12 mouse cellular contexts compared by ENCODE assay signal in the genomic region with DNA sequence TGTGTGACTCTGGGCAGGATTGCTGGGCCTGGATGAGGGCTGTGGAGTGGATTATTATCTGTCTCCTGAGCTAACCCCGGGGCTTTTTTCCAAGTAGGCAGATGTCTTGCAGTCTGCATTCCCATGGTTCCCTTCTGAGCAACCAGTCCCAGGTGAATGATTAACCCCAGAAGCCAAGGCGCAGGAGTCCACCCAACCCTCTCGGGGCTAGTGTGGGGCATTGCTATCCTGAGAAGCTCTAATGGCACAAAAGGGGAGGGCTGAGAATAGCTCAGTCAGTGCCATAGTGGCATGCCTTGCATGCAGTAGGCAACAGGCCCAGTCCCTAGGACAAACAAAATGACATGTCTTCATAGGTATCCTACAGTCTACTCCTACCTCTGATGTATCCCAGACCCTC. TPM values are rescaled to one million over a fixed set of nuclear protein-coding genes. Genes with fewer than 3 reads are reported as not detected.
DNase-seq lines count a peak whose midpoint lies in the region; ATAC-seq and TF ChIP-seq lines count a peak whose summit lies in the region.
"Had no signal": no experiment of that assay in that cellular context is flagged by ENCODE, and none has a peak within 500 bp of the region (broad histone marks: within the 10 kb centered on the region; RNA-seq: fewer than 3 reads in every experiment).

No protein-coding gene starts in this region.

- no peak overlapping the region for H3K4me2 ChIP-seq in limb, embryonic 15.5 days
- H3K4me2 ChIP-seq in intestine, postnatal 0 days (replicated peaks; ENCODE audit: low read depth), result no peak overlapping the region
- H3K4me2 ChIP-seq in kidney, postnatal 0 days (ENCODE audit: low read length), result no peak overlapping the region
- H3K4me2 ChIP-seq in stomach, embryonic 15.5 days, result no peak overlapping the region
- H3K4me2 ChIP-seq: hindbrain, embryonic 13.5 days; lung, embryonic 15.5 days; midbrain, embryonic 12.5 days had no signal

- H3K36me3 ChIP-seq in limb, embryonic 15.5 days, result peaks cover 10% of the 10 kb centered on the region; the same call in 1 of the 2 replicates
- peaks cover 27% of the 10 kb centered on the region for H3K36me3 ChIP-seq in limb, embryonic 10.5 days
- no peaks in the 10 kb centered on the region; the same call in 1 of the 2 replicates for H3K36me3 ChIP-seq in intestine, postnatal 0 days (ENCODE audit: control insufficient read depth, insufficient read depth)
- H3K36me3 ChIP-seq in kidney, postnatal 0 days (ENCODE audit: insufficient read depth, low read length), result peaks cover 6% of the 10 kb centered on the region
- peaks cover 2% of the 10 kb centered on the region; the same call in 1 of the 2 replicates for H3K36me3 ChIP-seq in stomach, embryonic 15.5 days
- peaks cover 25% of the 10 kb centered on the region for H3K36me3 ChIP-seq in hindbrain, embryonic 10.5 days
- H3K36me3 ChIP-seq: hindbrain, embryonic 13.5 days; lung, embryonic 15.5 days had no signal

- TF ChIP-seq CTCF in intestine, postnatal 0 days (IDR thresholded peaks at IDR 0.05; ENCODE audit: low read depth), result no peak
- no peak for TF ChIP-seq CTCF in kidney, postnatal 0 days (IDR thresholded peaks at IDR 0.05; ENCODE audit: low read depth)

- no peak for DNase-seq in limb, embryonic 10.5 days (ENCODE audit: low spot score)
- peak; percentile 56 for DNase-seq in kidney, postnatal 0 days (ENCODE audit: low spot score)
- DNase-seq in Muller cell, postnatal 12 days (ENCODE audit: inconsistent ontology term), result no peak
- no peak for DNase-seq in hindbrain, embryonic 10.5 days (ENCODE audit: low spot score)
- DNase-seq: gastrocnemius, adult 2 months had no signal

- peaks cover 12% of the 10 kb centered on the region; the same call in 1 of the 2 replicates for H3K4me1 ChIP-seq in limb, embryonic 15.5 days
- peaks cover 9% of the 10 kb centered on the region; the same call in 1 of the 2 replicates for H3K4me1 ChIP-seq in limb, embryonic 10.5 days
- peaks cover 14% of the 10 kb centered on the region; the same call in 1 of the 2 replicates for H3K4me1 ChIP-seq in intestine, postnatal 0 days (replicated peaks; ENCODE audit: control insufficient read depth, insufficient read depth, low read length)
- H3K4me1 ChIP-seq in kidney, postnatal 0 days (replicated peaks; ENCODE audit: insufficient read depth, low read length), result peaks cover 4% of the 10 kb centered on the region; the same call in 1 of the 2 replicates
- H3K4me1 ChIP-seq in stomach, embryonic 15.5 days, result peaks cover 11% of the 10 kb centered on the region
- H3K4me1 ChIP-seq in hindbrain, embryonic 10.5 days (replicated peaks), result no peaks in the 10 kb centered on the region
- H3K4me1 ChIP-seq: hindbrain, embryonic 13.5 days had no signal

- 69% methylated on average over 3 of the region's 3 CpGs for WGBS in limb, embryonic 15.5 days
- WGBS in limb, embryonic 10.5 days, result 79% methylated on average over 3 of the region's 3 CpGs
- 39% methylated on average over 3 of the region's 3 CpGs for WGBS in intestine, postnatal 0 days
- WGBS in kidney, postnatal 0 days, result 53% methylated on average over 3 of the region's 3 CpGs
- 63% methylated on average over 3 of the region's 3 CpGs for WGBS in stomach, embryonic 15.5 days
- 81% methylated on average over 3 of the region's 3 CpGs for WGBS in hindbrain, embryonic 10.5 days

- H3K4me3 ChIP-seq in limb, embryonic 15.5 days, result no peak overlapping the region
- no peak overlapping the region for H3K4me3 ChIP-seq in limb, embryonic 10.5 days
- no peak overlapping the region for H3K4me3 ChIP-seq in intestine, postnatal 0 days (ENCODE audit: low read depth, low read length)
- H3K4me3 ChIP-seq in kidney, postnatal 0 days (replicated peaks; ENCODE audit: low read depth, low read length), result no peak overlapping the region
- no peak overlapping the region for H3K4me3 ChIP-seq in stomach, embryonic 15.5 days (replicated peaks)
- no peak overlapping the region for H3K4me3 ChIP-seq in hindbrain, embryonic 10.5 days
- H3K4me3 ChIP-seq: gastrocnemius, adult 2 months; hindbrain, embryonic 13.5 days; left cerebral cortex, adult 2 months; lung, embryonic 15.5 days; midbrain, embryonic 12.5 days had no signal

- no peak overlapping the region for H3K9ac ChIP-seq in limb, embryonic 15.5 days
- no peak overlapping the region for H3K9ac ChIP-seq in intestine, postnatal 0 days (ENCODE audit: low read depth, low read length)
- no peak overlapping the region for H3K9ac ChIP-seq in kidney, postnatal 0 days (ENCODE audit: low read depth, low read length)
- H3K9ac ChIP-seq in stomach, embryonic 15.5 days, result no peak overlapping the region
- H3K9ac ChIP-seq: hindbrain, embryonic 13.5 days; lung, embryonic 15.5 days; midbrain, embryonic 12.5 days had no signal

- H3K27ac ChIP-seq in limb, embryonic 15.5 days, result 0 out of 2 replicates have a peak overlapping the region, but pooled peaks have one; percentile 54
- no peak overlapping the region for H3K27ac ChIP-seq in limb, embryonic 10.5 days
- H3K27ac ChIP-seq in intestine, postnatal 0 days (ENCODE audit: low read depth, low read length), result peak overlapping the region; percentile 36; the same call in 1 of the 2 replicates
- H3K27ac ChIP-seq in kidney, postnatal 0 days, result peak overlapping the region; percentile 13; the same call in 1 of the 2 replicates
- no peak overlapping the region for H3K27ac ChIP-seq in stomach, embryonic 15.5 days
- H3K27ac ChIP-seq in hindbrain, embryonic 10.5 days, result no peak overlapping the region
- H3K27ac ChIP-seq: hindbrain, embryonic 13.5 days; left cerebral cortex, adult 2 months; lung, embryonic 15.5 days; midbrain, embryonic 12.5 days had no signal

- no peak for ATAC-seq in limb, embryonic 15.5 days (ENCODE audit: insufficient number of reproducible peaks, low FRiP score, low TSS enrichment, low read depth)
- ATAC-seq in intestine, postnatal 0 days, result peak; percentile 82
- ATAC-seq in kidney, postnatal 0 days (replicated peaks; ENCODE audit: low FRiP score, low read depth), result peak; percentile 89
- ATAC-seq in stomach, embryonic 15.5 days (ENCODE audit: insufficient read depth, low FRiP score, low read depth), result peak; percentile 82

- no peaks in the 10 kb centered on the region for H3K27me3 ChIP-seq in limb, embryonic 15.5 days
- no peaks in the 10 kb centered on the region for H3K27me3 ChIP-seq in limb, embryonic 10.5 days (ENCODE audit: low read depth, poor library complexity, severe bottlenecking)
- no peaks in the 10 kb centered on the region for H3K27me3 ChIP-seq in intestine, postnatal 0 days (replicated peaks; ENCODE audit: control insufficient read depth, insufficient read depth, low read length)
- no peaks in the 10 kb centered on the region for H3K27me3 ChIP-seq in kidney, postnatal 0 days (ENCODE audit: insufficient read depth, low read length)
- H3K27me3 ChIP-seq in stomach, embryonic 15.5 days (replicated peaks), result no peaks in the 10 kb centered on the region
- no peaks in the 10 kb centered on the region for H3K27me3 ChIP-seq in hindbrain, embryonic 10.5 days (ENCODE audit: insufficient read depth, poor library complexity, severe bottlenecking)
- H3K27me3 ChIP-seq: hindbrain, embryonic 13.5 days; lung, embryonic 15.5 days; midbrain, embryonic 12.5 days had no signal

- H3K9me3 ChIP-seq in limb, embryonic 15.5 days, result no peaks in the 10 kb centered on the region
- no peaks in the 10 kb centered on the region for H3K9me3 ChIP-seq in limb, embryonic 10.5 days (replicated peaks)
- H3K9me3 ChIP-seq in intestine, postnatal 0 days (ENCODE audit: control insufficient read depth), result no peaks in the 10 kb centered on the region
- H3K9me3 ChIP-seq in kidney, postnatal 0 days (replicated peaks; ENCODE audit: low read length), result no peaks in the 10 kb centered on the region
- H3K9me3 ChIP-seq in stomach, embryonic 15.5 days, result no peaks in the 10 kb centered on the region
- H3K9me3 ChIP-seq in hindbrain, embryonic 10.5 days, result no peaks in the 10 kb centered on the region
- H3K9me3 ChIP-seq: hindbrain, embryonic 13.5 days; lung, embryonic 15.5 days; midbrain, embryonic 12.5 days had no signal

RNA-seq across cellular contexts. Expression of a gene that starts 22.1 kb away (rescaled TPM):
- 43.7 and 45.6 TPM in 2 replicates for polyA plus RNA-seq in limb, embryonic 15.5 days (2015; fragmentation: Nextera tagmentation; extraction: Ambion mirVana)
- polyA plus RNA-seq in limb, embryonic 10.5 days (2016; fragmentation: Nextera tagmentation; extraction: Ambion mirVana), result 53.5 and 59.6 TPM in 2 replicates
- polyA plus RNA-seq in intestine, postnatal 0 days (2015; fragmentation: Nextera tagmentation; extraction: Ambion mirVana), result 36.6 and 36.7 TPM in 2 replicates
- 39.6 and 43.2 TPM in 2 replicates for polyA plus RNA-seq in kidney, postnatal 0 days (2015; fragmentation: Nextera tagmentation; extraction: Ambion mirVana)
- 33.7 and 35.6 TPM in 2 replicates for polyA plus RNA-seq in stomach, embryonic 15.5 days (2015; fragmentation: Nextera tagmentation; extraction: Ambion mirVana)
- 29.7 and 45.0 TPM in 2 replicates for polyA plus RNA-seq in hindbrain, embryonic 10.5 days (2016; fragmentation: Nextera tagmentation; extraction: Ambion mirVana)

Comparison
In these comparisons a context has a peak if more than half of its experiments do, and no peak if none do; other contexts are left out.
1. H3K27ac ChIP-seq: peak in limb, embryonic 15.5 days (single experiment), intestine, postnatal 0 days (single experiment) and kidney, postnatal 0 days (single experiment); none in limb, embryonic 10.5 days (single experiment), stomach, embryonic 15.5 days (single experiment) and hindbrain, embryonic 10.5 days (single experiment).